Mouse (Mus musculus) thymus, adult 2 months (tissue): ENCODE data around the gene Camk2d.

Experiments used
- CTCF ChIP-seq: fragments of 200-500 bp; IDR thresholded peaks from 2 replicates; pipeline ENCODE4 v1.5.1; 2012; ENCODE audit warnings: mild to moderate bottlenecking, control low read depth, low read length, moderate library complexity, borderline replicate concordance; ENCODE audit not compliant: control insufficient read depth, poor library complexity, insufficient read depth; ENCODE audit errors: extremely low read depth
- POLR2A ChIP-seq: fragments of 200-500 bp; IDR thresholded peaks from 2 replicates; pipeline ENCODE4 v1.6.1; 2012; ENCODE audit warnings: mild to moderate bottlenecking, low read length, control low read depth, moderate library complexity; ENCODE audit not compliant: control insufficient read depth, poor library complexity, insufficient read depth; ENCODE audit errors: extremely low read depth

GRCm38 (mm10) chr3:126869561-126869960, 273.5 kb downstream of the Camk2d start:
- TF ChIP-seq POLR2A (no peak), CTCF (no peak)
